ENCODE assay signal across 8 mouse cellular contexts in genomic region chr1:170174814-170175332, GRCm38 (mm10). TPM values are rescaled to one million over a fixed set of nuclear protein-coding genes. Genes with fewer than 3 reads are reported as not detected.
DNase-seq lines count a peak whose midpoint lies in the region; ATAC-seq and TF ChIP-seq lines count a peak whose summit lies in the region.

Uap1 (minus strand) TSS chr1:170174957.

- H3K4me1 ChIP-seq in MEL (ENCODE audit: control insufficient read depth in 1 of 2, insufficient read depth in 2 of 2, low read length in 2 of 2): peaks cover 9 to 12% of the 10 kb centered on the region in 2 experiments
- H3K4me1 ChIP-seq in cerebellum, adult 2 months (ENCODE audit: control insufficient read depth, insufficient read depth, low read length): peaks cover under 1% of the 10 kb centered on the region; the same call in 1 of the 2 replicates
- H3K4me1 ChIP-seq in forebrain, postnatal 0 days (ENCODE audit: insufficient read depth): 0 out of 2 replicates have a peak, but pooled peaks cover 10% of the 10 kb centered on the region
- H3K4me1 ChIP-seq in lung, embryonic 15.5 days: peaks cover 10% of the 10 kb centered on the region

- TF ChIP-seq CTCF in MEL (IDR thresholded peaks at IDR 0.05 in 2 of 3, conservative IDR thresholded peaks at IDR 0.05 in 1 of 3; ENCODE audit: control insufficient read depth in 1 of 3, insufficient read depth in 1 of 3, low read depth in 2 of 3, low read length in 3 of 3, poor library complexity in 1 of 3, severe bottlenecking in 1 of 3): peak in 2 of 3 experiments; percentile 24 to 46; a peak in 4 of 6 replicates
- no peak; the same call in 1 of the 2 replicates for TF ChIP-seq CTCF in cerebellum, adult 2 months (IDR thresholded peaks at IDR 0.05; ENCODE audit: borderline replicate concordance, insufficient read depth, low read depth, low read length)
- TF ChIP-seq CTCF in forebrain, postnatal 0 days (IDR thresholded peaks at IDR 0.05; ENCODE audit: low read depth): peak; percentile 70

- H3K4me2 ChIP-seq in forebrain, postnatal 0 days (ENCODE audit: low read depth): peak within 1 kb of the TSS; percentile 69
- peak within 1 kb of the TSS; percentile 72 for H3K4me2 ChIP-seq in lung, embryonic 15.5 days

- peak; percentile 99 for DNase-seq in MEL (ENCODE audit: low read depth, low spot score)
- peak; percentile 98 to 99 for DNase-seq in cerebellum, adult 2 months
- DNase-seq in forebrain, postnatal 0 days: peak; percentile 97
- DNase-seq in heart, postnatal 4 days: peak; percentile 98
- peak; percentile 97 for DNase-seq in layer of hippocampus, adult 8-10 months (ENCODE audit: low spot score in 2 of 2)
- peak; percentile 97 for DNase-seq in ovary, adult 18-20 months (ENCODE audit: low spot score)
- peak; percentile 98 for DNase-seq in thymus, postnatal 0 days (ENCODE audit: low spot score)

- H3K36me3 ChIP-seq in MEL (ENCODE audit: control insufficient read depth in 1 of 2, insufficient read depth in 2 of 2, low read length in 2 of 2): peaks cover 0 to 28% of the 10 kb centered on the region in 2 experiments; a peak in 3 of 4 replicates
- no peaks in the 10 kb centered on the region for H3K36me3 ChIP-seq in forebrain, postnatal 0 days (ENCODE audit: insufficient read depth)
- H3K36me3 ChIP-seq in lung, embryonic 15.5 days: no peaks in the 10 kb centered on the region

- TF ChIP-seq RAD21 in MEL (IDR thresholded peaks at IDR 0.05; ENCODE audit: low read depth, low read length): no peak

- 0 out of 4 replicates have a peak, but pooled peaks of 1 of the 2 experiments have one; percentile 32 for TF ChIP-seq EP300 in MEL (IDR thresholded peaks at IDR 0.05; ENCODE audit: low read depth in 1 of 2, low read length in 2 of 2)

- peak within 1 kb of the TSS; percentile 88 for H3K9ac ChIP-seq in MEL (ENCODE audit: control insufficient read depth, low read depth, low read length, poor library complexity, severe bottlenecking)
- H3K9ac ChIP-seq in forebrain, postnatal 0 days: peak within 1 kb of the TSS; percentile 82
- H3K9ac ChIP-seq in lung, embryonic 15.5 days: peak within 1 kb of the TSS; percentile 81

- TF ChIP-seq POLR2A in MEL (IDR thresholded peaks at IDR 0.05; ENCODE audit: control insufficient read depth in 1 of 2, insufficient read depth in 1 of 2, low read depth in 1 of 2, low read length in 2 of 2, poor library complexity in 1 of 2): peak in 1 of 2 experiments; percentile 83; a peak in 3 of 4 replicates
- peak; percentile 78 for TF ChIP-seq POLR2A in cerebellum, adult 2 months (IDR thresholded peaks at IDR 0.05; ENCODE audit: borderline replicate concordance, insufficient read depth, low read length)

- under 1% methylated on average over 52 of the region's 52 CpGs for WGBS in cerebellum, adult 2 months
- under 1% methylated on average over 51 of the region's 52 CpGs for WGBS in forebrain, postnatal 0 days
- WGBS in lung, embryonic 15.5 days: under 1% methylated on average over 44 of the region's 52 CpGs

- peaks cover 43% of the 10 kb centered on the region for H3K79me2 ChIP-seq in MEL (ENCODE audit: control insufficient read depth, insufficient read depth, low read length, poor library complexity)

- peak within 1 kb of the TSS; percentile 64 to 82 for H3K4me3 ChIP-seq in MEL (ENCODE audit: control insufficient read depth in 1 of 2, insufficient read depth in 1 of 2, low read depth in 2 of 2, low read length in 2 of 2)
- H3K4me3 ChIP-seq in cerebellum, adult 2 months (replicated peaks; ENCODE audit: insufficient read depth, low read depth, low read length): peak within 1 kb of the TSS; percentile 76
- H3K4me3 ChIP-seq in forebrain, postnatal 0 days (ENCODE audit: low read depth, low read length): peak within 1 kb of the TSS; percentile 90
- H3K4me3 ChIP-seq in lung, embryonic 15.5 days: peak within 1 kb of the TSS; percentile 90

- H3K27me3 ChIP-seq in MEL (ENCODE audit: control insufficient read depth in 1 of 2, insufficient read depth in 2 of 2, low read length in 2 of 2): no peaks in the 10 kb centered on the region
- no peaks in the 10 kb centered on the region for H3K27me3 ChIP-seq in cerebellum, adult 2 months (ENCODE audit: control insufficient read depth, insufficient read depth, low read length)
- H3K27me3 ChIP-seq in forebrain, postnatal 0 days (ENCODE audit: insufficient read depth, low read length): no peaks in the 10 kb centered on the region
- no peaks in the 10 kb centered on the region for H3K27me3 ChIP-seq in lung, embryonic 15.5 days

- no peaks in the 10 kb centered on the region for H3K9me3 ChIP-seq in MEL (replicated peaks; ENCODE audit: insufficient read depth, low read length)
- no peaks in the 10 kb centered on the region for H3K9me3 ChIP-seq in forebrain, postnatal 0 days (ENCODE audit: low read length)
- no peaks in the 10 kb centered on the region for H3K9me3 ChIP-seq in lung, embryonic 15.5 days

- H3K27ac ChIP-seq in MEL (ENCODE audit: control insufficient read depth, low read depth, low read length): peak within 1 kb of the TSS; percentile 97
- H3K27ac ChIP-seq in cerebellum, adult 2 months (ENCODE audit: insufficient read depth, low read length): peak within 1 kb of the TSS; percentile 86
- peak within 1 kb of the TSS; percentile 84 for H3K27ac ChIP-seq in forebrain, postnatal 0 days (ENCODE audit: low read depth, low read length)
- peak within 1 kb of the TSS; percentile 80 for H3K27ac ChIP-seq in lung, embryonic 15.5 days

- peak; percentile 99 for ATAC-seq in forebrain, postnatal 0 days
- ATAC-seq in lung, embryonic 15.5 days (ENCODE audit: borderline replicate concordance, extremely low read depth, low FRiP score, low TSS enrichment): peak; percentile 99

TF ChIP-seq in MEL, 35 proteins besides CTCF, POLR2A, EP300 and RAD21 (continues in another document):
- TF ChIP-seq MYC (IDR thresholded peaks at IDR 0.05; ENCODE audit: low read depth, low read length) (0 out of 2 replicates have a peak, but pooled peaks have one; percentile 22), POLR2AphosphoS2 (IDR thresholded peaks at IDR 0.05; ENCODE audit: low read length) (peak; percentile 86; the same call in 1 of the 2 replicates), TAL1 (IDR thresholded peaks at IDR 0.05; ENCODE audit: low read length) (no peak), ZC3H11A (IDR thresholded peaks at IDR 0.05; ENCODE audit: low read depth, low read length) (no peak), USF1 (IDR thresholded peaks at IDR 0.05; ENCODE audit: low read depth, low read length) (no peak), BHLHE40 (IDR thresholded peaks at IDR 0.05; ENCODE audit: borderline replicate concordance, low read depth, low read length) (no peak), MEF2A (IDR thresholded peaks at IDR 0.05; ENCODE audit: extremely low read depth, insufficient replicate concordance, low read depth, low read length, poor library complexity, severe bottlenecking) (no peak), MAFK (IDR thresholded peaks at IDR 0.05; ENCODE audit: borderline replicate concordance, low read depth, low read length) (no peak), NRF1 (IDR thresholded peaks at IDR 0.05; ENCODE audit: insufficient read depth, low read depth, low read length, poor library complexity, severe bottlenecking) (no peak), ZKSCAN1 (IDR thresholded peaks at IDR 0.05; ENCODE audit: low read depth, low read length) (no peak), E2F4 (IDR thresholded peaks at IDR 0.05; ENCODE audit: borderline replicate concordance, low read depth, low read length) (peak; percentile 57; the same call in 1 of the 2 replicates), POLR2AphosphoS5 (IDR thresholded peaks at IDR 0.05; ENCODE audit: borderline replicate concordance, low read depth, low read length) (no peak), ZNF384 (IDR thresholded peaks at IDR 0.05; ENCODE audit: low read depth, low read length) (no peak), MAZ (IDR thresholded peaks at IDR 0.05; ENCODE audit: low read depth, low read length) (no peak; the same call in 1 of the 2 replicates), MYB (IDR thresholded peaks at IDR 0.05; ENCODE audit: low read depth, low read length) (no peak), TCF12 (IDR thresholded peaks at IDR 0.05; ENCODE audit: low read depth, low read length) (no peak), CHD1 (IDR thresholded peaks at IDR 0.05; ENCODE audit: low read depth, low read length) (no peak), SIN3A (IDR thresholded peaks at IDR 0.05; ENCODE audit: low read length) (peak; percentile 63), NELFE (IDR thresholded peaks at IDR 0.05; ENCODE audit: low read depth, low read length) (peak; percentile 73), HCFC1 (IDR thresholded peaks at IDR 0.05; ENCODE audit: low read depth, low read length) (peak; percentile 60; the same call in 1 of the 2 replicates), TBP (IDR thresholded peaks at IDR 0.05; ENCODE audit: low read depth, low read length) (peak; percentile 60), MAX (IDR thresholded peaks at IDR 0.05; ENCODE audit: low read length) (no peak; the same call in none of the 2 replicates), USF2 (IDR thresholded peaks at IDR 0.05; ENCODE audit: borderline replicate concordance in 1 of 2, insufficient read depth in 1 of 2, low read depth in 1 of 2, low read length in 2 of 2) (no peak), ZMIZ1 (IDR thresholded peaks at IDR 0.05; ENCODE audit: low read depth, low read length) (peak; percentile 36), RCOR1 (IDR thresholded peaks at IDR 0.05; ENCODE audit: low read depth, low read length) (no peak), JUND (IDR thresholded peaks at IDR 0.05; ENCODE audit: low read depth, low read length) (no peak), ETS1 (IDR thresholded peaks at IDR 0.05; ENCODE audit: low read depth, low read length) (0 out of 2 replicates have a peak, but pooled peaks have one; percentile 30), CHD2 (IDR thresholded peaks at IDR 0.05; ENCODE audit: low read length) (no peak), MXI1 (IDR thresholded peaks at IDR 0.05; ENCODE audit: low read depth, low read length) (peak; percentile 82), GATA1 (IDR thresholded peaks at IDR 0.05; ENCODE audit: low read depth, low read length) (no peak)

RNA-seq across cellular contexts. Expression of gene Uap1, which starts in this region (rescaled TPM):
- 74.5 and 87.3 TPM in 2 replicates for total RNA-seq in MEL (2012; rRNA removed)
- 10 to 100 TPM in 1 of 2 experiments, not detected in 1; 80.8 TPM for polyA plus RNA-seq in MEL (2012; ENCODE audit: insufficient read depth in 1 of 2, insufficient read length in 2 of 2, low read depth in 1 of 2, low replicate concordance in 2 of 2, missing spikeins in 1 of 2)
- 40.7 and 45.1 TPM in 2 replicates for polyA plus RNA-seq in cerebellum, adult 2 months (2012; rRNA removed)
- 47.6 and 48.5 TPM in 2 replicates for total RNA-seq in forebrain, postnatal 0 days (2014; rRNA removed)
- 49.0 and 58.0 TPM in 2 replicates for polyA plus RNA-seq in forebrain, postnatal 0 days (2015; fragmentation: Nextera tagmentation; extraction: Ambion mirVana)
- 10 to 100 TPM; 40.4 to 49.6 TPM for total RNA-seq in heart, postnatal 4 days (2021)
- total RNA-seq in layer of hippocampus, adult 8-10 months (2022): 10 to 100 TPM; 52.0 to 61.3 (median 55.7) TPM
- polyA plus RNA-seq in lung, embryonic 15.5 days (2015; fragmentation: Nextera tagmentation; extraction: Ambion mirVana): 53.4 and 54.8 TPM in 2 replicates
- 48.9 and 51.0 TPM in 2 replicates for polyA plus RNA-seq in thymus, postnatal 0 days (2015; fragmentation: Nextera tagmentation; extraction: Ambion mirVana)

Comparison
In these comparisons a context has a peak if more than half of its experiments do, and no peak if none do; other contexts are left out.
1. Peak in every context shown above with its lines: DNase-seq, ATAC-seq, H3K4me3 ChIP-seq and H3K27ac ChIP-seq.